Mouse (Mus musculus): ENCODE data around the gene Gm4922. TPM values are rescaled to one million over a fixed set of nuclear protein-coding genes. Genes with fewer than 3 reads are reported as not detected.
A peak's percentile ranks its signal among the peaks of the same experiment; 100 is the strongest.

Gm4922 gene
- polyA plus RNA-seq, 1 experiment from 2014 or later, result 0.11 TPM

GRCm38 (mm10) chr10:18790063-18790462 lies 3.5 kb upstream of the Gm4922 start:
- no peaks in the 10 kb centered on the region for H3K4me1 ChIP-seq (ENCODE audit: insufficient read depth, low read length)
- no peaks in the 10 kb centered on the region for H3K9me3 ChIP-seq (ENCODE audit: low read length)
- ATAC-seq (ENCODE audit: low FRiP score, low TSS enrichment), result no peak
- no peaks in the 10 kb centered on the region for H3K36me3 ChIP-seq (ENCODE audit: insufficient read depth, low read length)
- no peak overlapping the region for H3K4me3 ChIP-seq (ENCODE audit: low read length)
- no peak overlapping the region for H3K27ac ChIP-seq (ENCODE audit: low read length)
- H3K4me2 ChIP-seq (replicated peaks; ENCODE audit: low read depth, low read length), result no peak overlapping the region
- H3K9ac ChIP-seq (replicated peaks; ENCODE audit: low read length), result no peak overlapping the region
- WGBS, result 85% methylated on average over 4 of the region's 4 CpGs
- no peaks in the 10 kb centered on the region for H3K27me3 ChIP-seq (ENCODE audit: insufficient read depth, low read length)

GRCm38 (mm10) chr10:18788601-18789000 lies 2.0 kb upstream of the Gm4922 start:
- 67% methylated on average over 1 of the region's 1 CpGs for WGBS
- Histone ChIP-seq H3K4me1 (ENCODE audit: insufficient read depth, low read length) (no peaks in the 10 kb centered on the region), H3K36me3 (ENCODE audit: insufficient read depth, low read length) (no peaks in the 10 kb centered on the region), H3K9me3 (ENCODE audit: low read length) (no peaks in the 10 kb centered on the region), H3K27ac (ENCODE audit: low read length) (no peak overlapping the region), H3K4me3 (ENCODE audit: low read length) (no peak overlapping the region), H3K27me3 (ENCODE audit: insufficient read depth, low read length) (no peaks in the 10 kb centered on the region), H3K9ac (replicated peaks; ENCODE audit: low read length) (no peak overlapping the region), H3K4me2 (replicated peaks; ENCODE audit: low read depth, low read length) (no peak overlapping the region)
- ATAC-seq (ENCODE audit: low FRiP score, low TSS enrichment), result no peak

DNA sequence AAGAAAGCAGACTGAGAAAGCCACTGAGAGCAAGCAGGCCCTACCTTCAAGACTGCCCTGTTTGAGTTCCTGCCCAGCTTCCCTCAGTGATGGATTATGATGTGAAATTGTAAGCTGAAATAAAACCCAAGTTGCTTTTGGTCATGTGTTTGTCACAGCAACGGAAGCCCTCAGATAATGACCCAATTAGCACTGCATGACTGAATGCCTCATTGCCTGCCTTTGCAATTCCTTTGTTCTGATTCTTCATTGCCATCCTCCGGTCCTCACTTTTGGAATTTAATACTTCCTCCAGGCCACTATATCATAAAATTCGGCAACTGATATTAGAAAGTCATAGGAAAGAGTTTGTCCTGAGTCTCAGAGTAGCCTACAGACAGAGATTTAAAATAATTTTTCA lies 9.0 kb downstream of the Gm4922 start:
- H3K4me1 ChIP-seq (ENCODE audit: insufficient read depth, low read length), result no peaks in the 10 kb centered on the region
- no peak for ATAC-seq (ENCODE audit: low FRiP score, low TSS enrichment)
- H3K27me3 ChIP-seq (ENCODE audit: insufficient read depth, low read length), result no peaks in the 10 kb centered on the region
- no peak overlapping the region for H3K27ac ChIP-seq (ENCODE audit: low read length)
- no peak overlapping the region for H3K9ac ChIP-seq (replicated peaks; ENCODE audit: low read length)
- no peaks in the 10 kb centered on the region for H3K36me3 ChIP-seq (ENCODE audit: insufficient read depth, low read length)
- 32% methylated on average over 3 of the region's 3 CpGs for WGBS
- no peaks in the 10 kb centered on the region for H3K9me3 ChIP-seq (ENCODE audit: low read length)
- H3K4me3 ChIP-seq (ENCODE audit: low read length), result no peak overlapping the region
- no peak overlapping the region for H3K4me2 ChIP-seq (replicated peaks; ENCODE audit: low read depth, low read length)

- Histone ChIP-seq H3K9ac (replicated peaks; ENCODE audit: low read length) (no peak overlapping the region), H3K27me3 (ENCODE audit: insufficient read depth, low read length) (no peaks in the 10 kb centered on the region), H3K36me3 (ENCODE audit: insufficient read depth, low read length) (no peaks in the 10 kb centered on the region), H3K4me2 (replicated peaks; ENCODE audit: low read depth, low read length) (no peak overlapping the region), H3K4me3 (ENCODE audit: low read length) (no peak overlapping the region), H3K9me3 (ENCODE audit: low read length) (no peaks in the 10 kb centered on the region), H3K4me1 (ENCODE audit: insufficient read depth, low read length) (no peaks in the 10 kb centered on the region), H3K27ac (ENCODE audit: low read length) (no peak overlapping the region)
- 74% methylated on average over 4 of the region's 4 CpGs for WGBS
- ATAC-seq (ENCODE audit: low FRiP score, low TSS enrichment), result no peak
Observed at GRCm38 (mm10) chr10:18772537-18773179, 13.9 kb downstream of the Gm4922 start.

DNA sequence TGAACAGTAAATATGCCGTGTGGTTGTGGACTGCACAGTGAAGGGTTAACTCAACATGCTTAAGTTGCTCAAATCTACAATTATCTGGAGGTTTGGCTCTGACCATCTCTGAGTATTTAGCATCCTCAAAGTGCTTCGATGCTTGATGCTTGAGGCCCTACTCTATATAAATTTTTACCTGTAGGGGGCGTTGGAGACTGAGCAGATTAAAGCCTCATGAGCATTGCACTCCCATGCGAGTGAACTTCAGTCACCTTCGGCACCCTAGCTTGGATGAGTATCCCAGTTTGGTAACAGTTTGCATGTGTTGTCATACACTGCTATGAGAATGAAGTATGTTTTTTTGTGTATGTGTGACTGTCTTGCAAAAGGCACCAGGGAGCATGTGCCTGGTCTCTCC lies 16.7 kb downstream of the Gm4922 start:
- no peak overlapping the region for H3K4me3 ChIP-seq (ENCODE audit: low read length)
- H3K27me3 ChIP-seq (ENCODE audit: insufficient read depth, low read length), result no peaks in the 10 kb centered on the region
- H3K9me3 ChIP-seq (ENCODE audit: low read length), result no peaks in the 10 kb centered on the region
- no peak overlapping the region for H3K27ac ChIP-seq (ENCODE audit: low read length)
- 53% methylated on average over 5 of the region's 5 CpGs for WGBS
- no peak overlapping the region for H3K4me2 ChIP-seq (replicated peaks; ENCODE audit: low read depth, low read length)
- H3K4me1 ChIP-seq (ENCODE audit: insufficient read depth, low read length), result no peaks in the 10 kb centered on the region
- no peak overlapping the region for H3K9ac ChIP-seq (replicated peaks; ENCODE audit: low read length)
- H3K36me3 ChIP-seq (ENCODE audit: insufficient read depth, low read length), result no peaks in the 10 kb centered on the region
- ATAC-seq (ENCODE audit: low FRiP score, low TSS enrichment), result no peak

- no peak overlapping the region for H3K27ac ChIP-seq (ENCODE audit: low read length)
- ATAC-seq (ENCODE audit: low FRiP score, low TSS enrichment), result no peak
Observed at GRCm38 (mm10) chr10:18760241-18760640, 26.4 kb downstream of the Gm4922 start.

GRCm38 (mm10) chr10:18750057-18750456 lies 36.5 kb downstream of the Gm4922 start:
- WGBS, result 80% methylated on average over 4 of the region's 4 CpGs
- H3K9me3 ChIP-seq (ENCODE audit: low read length), result no peaks in the 10 kb centered on the region
- no peak for ATAC-seq (ENCODE audit: low FRiP score, low TSS enrichment)
- H3K27ac ChIP-seq (ENCODE audit: low read length), result no peak overlapping the region
- no peaks in the 10 kb centered on the region for H3K36me3 ChIP-seq (ENCODE audit: insufficient read depth, low read length)
- H3K27me3 ChIP-seq (ENCODE audit: insufficient read depth, low read length), result peaks cover 3% of the 10 kb centered on the region; the same call in 1 of the 2 replicates
- no peak overlapping the region for H3K4me3 ChIP-seq (ENCODE audit: low read length)
- H3K4me2 ChIP-seq (replicated peaks; ENCODE audit: low read depth, low read length), result no peak overlapping the region
- H3K9ac ChIP-seq (replicated peaks; ENCODE audit: low read length), result no peak overlapping the region
- H3K4me1 ChIP-seq (ENCODE audit: insufficient read depth, low read length), result no peaks in the 10 kb centered on the region

More at GRCm38 (mm10) chr10:18760241-18760640, 26.4 kb downstream of the Gm4922 start:
- no peaks in the 10 kb centered on the region for H3K27me3 ChIP-seq (ENCODE audit: insufficient read depth, low read length)
- no peak overlapping the region for H3K9ac ChIP-seq (replicated peaks; ENCODE audit: low read length)
- H3K36me3 ChIP-seq (ENCODE audit: insufficient read depth, low read length), result no peaks in the 10 kb centered on the region
- WGBS, result 48% methylated on average over 2 of the region's 2 CpGs
- H3K4me1 ChIP-seq (ENCODE audit: insufficient read depth, low read length), result no peaks in the 10 kb centered on the region
- no peaks in the 10 kb centered on the region for H3K9me3 ChIP-seq (ENCODE audit: low read length)
- no peak overlapping the region for H3K4me2 ChIP-seq (replicated peaks; ENCODE audit: low read depth, low read length)
- no peak overlapping the region for H3K4me3 ChIP-seq (ENCODE audit: low read length)

- WGBS, result 1% methylated on average over 50 of the region's 50 CpGs
- Histone ChIP-seq H3K27ac (ENCODE audit: low read length) (no peak within 1 kb of the TSS), H3K4me1 (ENCODE audit: insufficient read depth, low read length) (0 out of 2 replicates have a peak, but pooled peaks cover 4% of the 10 kb centered on the region), H3K4me2 (replicated peaks; ENCODE audit: low read depth, low read length) (peak within 1 kb of the TSS; percentile 71), H3K27me3 (ENCODE audit: insufficient read depth, low read length) (peaks cover 9% of the 10 kb centered on the region; the same call in 1 of the 2 replicates), H3K36me3 (ENCODE audit: insufficient read depth, low read length) (no peaks in the 10 kb centered on the region), H3K9me3 (ENCODE audit: low read length) (no peaks in the 10 kb centered on the region), H3K4me3 (ENCODE audit: low read length) (peak within 1 kb of the TSS; percentile 56), H3K9ac (replicated peaks; ENCODE audit: low read length) (peak within 1 kb of the TSS; percentile 60)
- peak; percentile 87 for ATAC-seq (ENCODE audit: low FRiP score, low TSS enrichment)
Observed at GRCm38 (mm10) chr10:18743286-18744142, 43.1 kb downstream of the Gm4922 start, which contains the start of gene Arfgef3. Gene Arfgef3 (minus strand): TSS chr10:18743949.

GRCm38 (mm10) chr10:18742086-18742485 lies 44.5 kb downstream of the Gm4922 start:
- ATAC-seq (ENCODE audit: low FRiP score, low TSS enrichment), result no peak
- peak overlapping the region; percentile 71; the same call in 1 of the 2 replicates for H3K4me2 ChIP-seq (replicated peaks; ENCODE audit: low read depth, low read length)
- WGBS, result 35% methylated on average over 6 of the region's 6 CpGs

DNA sequence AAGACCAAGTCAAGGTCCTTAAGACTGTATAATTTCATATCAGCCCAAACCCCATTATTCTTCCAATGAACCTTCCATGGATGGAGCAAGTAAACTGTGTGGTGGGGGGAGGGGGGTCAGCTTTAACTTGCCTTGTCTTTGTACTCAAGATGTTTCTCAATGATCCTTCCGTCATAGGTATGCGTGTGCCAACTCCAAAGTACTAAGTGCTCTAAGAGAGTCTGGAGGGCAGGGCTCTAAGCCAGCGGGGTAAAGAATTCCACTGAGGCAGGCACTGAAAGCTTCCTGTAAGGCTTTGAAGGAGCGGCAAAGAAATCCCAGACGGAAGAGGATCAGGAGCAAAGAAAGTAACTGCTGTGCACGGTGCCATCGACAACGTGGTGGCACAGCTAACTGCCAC lies 45.6 kb downstream of the Gm4922 start:
- ATAC-seq (ENCODE audit: low FRiP score, low TSS enrichment), result no peak
- no peaks in the 10 kb centered on the region for H3K36me3 ChIP-seq (ENCODE audit: insufficient read depth, low read length)
- H3K4me3 ChIP-seq (ENCODE audit: low read length), result no peak overlapping the region
- no peaks in the 10 kb centered on the region for H3K9me3 ChIP-seq (ENCODE audit: low read length)
- H3K27ac ChIP-seq (ENCODE audit: low read length), result no peak overlapping the region
- H3K4me2 ChIP-seq (replicated peaks; ENCODE audit: low read depth, low read length), result no peak overlapping the region
- 0 out of 2 replicates have a peak, but pooled peaks cover 4% of the 10 kb centered on the region for H3K4me1 ChIP-seq (ENCODE audit: insufficient read depth, low read length)
- H3K27me3 ChIP-seq (ENCODE audit: insufficient read depth, low read length), result peaks cover 9% of the 10 kb centered on the region; the same call in 1 of the 2 replicates
- no peak overlapping the region for H3K9ac ChIP-seq (replicated peaks; ENCODE audit: low read length)
- 84% methylated on average over 8 of the region's 8 CpGs for WGBS

More at GRCm38 (mm10) chr10:18742086-18742485, 44.5 kb downstream of the Gm4922 start:
- no peak overlapping the region for H3K4me3 ChIP-seq (ENCODE audit: low read length)
- H3K27ac ChIP-seq (ENCODE audit: low read length), result no peak overlapping the region
- no peaks in the 10 kb centered on the region for H3K36me3 ChIP-seq (ENCODE audit: insufficient read depth, low read length)
- 0 out of 2 replicates have a peak, but pooled peaks cover 4% of the 10 kb centered on the region for H3K4me1 ChIP-seq (ENCODE audit: insufficient read depth, low read length)
- H3K27me3 ChIP-seq (ENCODE audit: insufficient read depth, low read length), result peaks cover 9% of the 10 kb centered on the region; the same call in 1 of the 2 replicates
- no peak overlapping the region for H3K9ac ChIP-seq (replicated peaks; ENCODE audit: low read length)
- H3K9me3 ChIP-seq (ENCODE audit: low read length), result no peaks in the 10 kb centered on the region

Data from kidney, embryonic 16.5 days (tissue).